Mouse (Mus musculus): ENCODE measurements at regions not wholly inside any gene's neighbourhood (a gene's known extent, or its start where the extent isn't known, plus 50 kb on each side); places are given as distances from the start of the nearest gene placed in this dataset.

GRCm38 (mm10) chr2:50826537-50826936 lies 322.4 kb downstream of the Rnd3 start:
- H3K27me3 ChIP-seq (ENCODE audit: control insufficient read depth, insufficient read depth, low read length), result no peaks in the 10 kb centered on the region
- no peak overlapping the region for H3K27ac ChIP-seq (ENCODE audit: control insufficient read depth, insufficient read depth, low read depth, low read length)
- no peak for TF ChIP-seq CTCF (IDR thresholded peaks at IDR 0.05; ENCODE audit: control insufficient read depth, insufficient read depth, insufficient replicate concordance, low read depth, low read length)
- TF ChIP-seq POLR2A (IDR thresholded peaks at IDR 0.05; ENCODE audit: control insufficient read depth, low read depth, low read length), result no peak
- H3K4me1 ChIP-seq (ENCODE audit: control insufficient read depth, insufficient read depth, low read length), result no peaks in the 10 kb centered on the region
- H3K36me3 ChIP-seq (ENCODE audit: control insufficient read depth, insufficient read depth, low read length), result no peaks in the 10 kb centered on the region
- H3K4me3 ChIP-seq (ENCODE audit: control insufficient read depth, low read depth, low read length), result no peak overlapping the region

GRCm38 (mm10) chr2:50825626-50826025 lies 323.3 kb downstream of the Rnd3 start:
- no peak for TF ChIP-seq POLR2A (IDR thresholded peaks at IDR 0.05; ENCODE audit: control insufficient read depth, low read depth, low read length)
- TF ChIP-seq CTCF (IDR thresholded peaks at IDR 0.05; ENCODE audit: control insufficient read depth, insufficient read depth, insufficient replicate concordance, low read depth, low read length), result no peak
- no peaks in the 10 kb centered on the region for H3K4me1 ChIP-seq (ENCODE audit: control insufficient read depth, insufficient read depth, low read length)
- H3K27me3 ChIP-seq (ENCODE audit: control insufficient read depth, insufficient read depth, low read length), result no peaks in the 10 kb centered on the region
- no peaks in the 10 kb centered on the region for H3K36me3 ChIP-seq (ENCODE audit: control insufficient read depth, insufficient read depth, low read length)
- no peak overlapping the region for H3K4me3 ChIP-seq (ENCODE audit: control insufficient read depth, low read depth, low read length)
- H3K27ac ChIP-seq (ENCODE audit: control insufficient read depth, insufficient read depth, low read depth, low read length), result no peak overlapping the region

GRCm38 (mm10) chr2:50824782-50825181 lies 324.1 kb downstream of the Rnd3 start:
- TF ChIP-seq CTCF (IDR thresholded peaks at IDR 0.05; ENCODE audit: control insufficient read depth, insufficient read depth, insufficient replicate concordance, low read depth, low read length), result no peak
- no peak for TF ChIP-seq POLR2A (IDR thresholded peaks at IDR 0.05; ENCODE audit: control insufficient read depth, low read depth, low read length)
- no peaks in the 10 kb centered on the region for H3K36me3 ChIP-seq (ENCODE audit: control insufficient read depth, insufficient read depth, low read length)
- no peak overlapping the region for H3K4me3 ChIP-seq (ENCODE audit: control insufficient read depth, low read depth, low read length)
- no peak overlapping the region for H3K27ac ChIP-seq (ENCODE audit: control insufficient read depth, insufficient read depth, low read depth, low read length)
- H3K4me1 ChIP-seq (ENCODE audit: control insufficient read depth, insufficient read depth, low read length), result no peaks in the 10 kb centered on the region
- H3K27me3 ChIP-seq (ENCODE audit: control insufficient read depth, insufficient read depth, low read length), result no peaks in the 10 kb centered on the region

- Histone ChIP-seq H3K4me1 (ENCODE audit: control insufficient read depth, insufficient read depth, low read length) (no peaks in the 10 kb centered on the region), H3K36me3 (ENCODE audit: control insufficient read depth, insufficient read depth, low read length) (no peaks in the 10 kb centered on the region), H3K27ac (ENCODE audit: control insufficient read depth, insufficient read depth, low read depth, low read length) (no peak overlapping the region), H3K4me3 (ENCODE audit: control insufficient read depth, low read depth, low read length) (no peak overlapping the region), H3K27me3 (ENCODE audit: control insufficient read depth, insufficient read depth, low read length) (no peaks in the 10 kb centered on the region)
- TF ChIP-seq POLR2A (IDR thresholded peaks at IDR 0.05; ENCODE audit: control insufficient read depth, low read depth, low read length) (no peak), CTCF (IDR thresholded peaks at IDR 0.05; ENCODE audit: control insufficient read depth, insufficient read depth, insufficient replicate concordance, low read depth, low read length) (no peak)
These were observed 326.2 kb downstream of the Rnd3 start for GRCm38 (mm10) chr2:50822738-50823137.

GRCm38 (mm10) chr2:50819305-50819665 lies 329.6 kb downstream of the Rnd3 start:
- Histone ChIP-seq H3K27me3 (ENCODE audit: control insufficient read depth, insufficient read depth, low read length) (no peaks in the 10 kb centered on the region), H3K4me1 (ENCODE audit: control insufficient read depth, insufficient read depth, low read length) (no peaks in the 10 kb centered on the region), H3K27ac (ENCODE audit: control insufficient read depth, insufficient read depth, low read depth, low read length) (no peak overlapping the region), H3K36me3 (ENCODE audit: control insufficient read depth, insufficient read depth, low read length) (no peaks in the 10 kb centered on the region), H3K4me3 (ENCODE audit: control insufficient read depth, low read depth, low read length) (no peak overlapping the region)
- no peak for TF ChIP-seq POLR2A (IDR thresholded peaks at IDR 0.05; ENCODE audit: control insufficient read depth, low read depth, low read length)

GRCm38 (mm10) chr2:50818557-50819304 lies 330.2 kb downstream of the Rnd3 start:
- Histone ChIP-seq H3K27ac (ENCODE audit: control insufficient read depth, insufficient read depth, low read depth, low read length) (no peak overlapping the region), H3K36me3 (ENCODE audit: control insufficient read depth, insufficient read depth, low read length) (no peaks in the 10 kb centered on the region), H3K4me1 (ENCODE audit: control insufficient read depth, insufficient read depth, low read length) (no peaks in the 10 kb centered on the region), H3K27me3 (ENCODE audit: control insufficient read depth, insufficient read depth, low read length) (no peaks in the 10 kb centered on the region), H3K4me3 (ENCODE audit: control insufficient read depth, low read depth, low read length) (no peak overlapping the region)
- TF ChIP-seq POLR2A (IDR thresholded peaks at IDR 0.05; ENCODE audit: control insufficient read depth, low read depth, low read length), result no peak
- no peak for TF ChIP-seq CTCF (IDR thresholded peaks at IDR 0.05; ENCODE audit: control insufficient read depth, insufficient read depth, insufficient replicate concordance, low read depth, low read length)

- H3K27me3 ChIP-seq (ENCODE audit: control insufficient read depth, insufficient read depth, low read length), result no peaks in the 10 kb centered on the region
- TF ChIP-seq CTCF (IDR thresholded peaks at IDR 0.05; ENCODE audit: control insufficient read depth, insufficient read depth, insufficient replicate concordance, low read depth, low read length), result no peak
- TF ChIP-seq POLR2A (IDR thresholded peaks at IDR 0.05; ENCODE audit: control insufficient read depth, low read depth, low read length), result no peak
- H3K4me1 ChIP-seq (ENCODE audit: control insufficient read depth, insufficient read depth, low read length), result no peaks in the 10 kb centered on the region
- H3K4me3 ChIP-seq (ENCODE audit: control insufficient read depth, low read depth, low read length), result no peak overlapping the region
- H3K36me3 ChIP-seq (ENCODE audit: control insufficient read depth, insufficient read depth, low read length), result no peaks in the 10 kb centered on the region
- no peak overlapping the region for H3K27ac ChIP-seq (ENCODE audit: control insufficient read depth, insufficient read depth, low read depth, low read length)
These were observed 332.5 kb downstream of the Rnd3 start for GRCm38 (mm10) chr2:50816364-50816763.

- no peaks in the 10 kb centered on the region for H3K36me3 ChIP-seq (ENCODE audit: control insufficient read depth, insufficient read depth, low read length)
- no peaks in the 10 kb centered on the region for H3K4me1 ChIP-seq (ENCODE audit: control insufficient read depth, insufficient read depth, low read length)
- TF ChIP-seq POLR2A (IDR thresholded peaks at IDR 0.05; ENCODE audit: control insufficient read depth, low read depth, low read length), result no peak
- no peak for TF ChIP-seq CTCF (IDR thresholded peaks at IDR 0.05; ENCODE audit: control insufficient read depth, insufficient read depth, insufficient replicate concordance, low read depth, low read length)
- no peaks in the 10 kb centered on the region for H3K27me3 ChIP-seq (ENCODE audit: control insufficient read depth, insufficient read depth, low read length)
- no peak overlapping the region for H3K4me3 ChIP-seq (ENCODE audit: control insufficient read depth, low read depth, low read length)
- no peak overlapping the region for H3K27ac ChIP-seq (ENCODE audit: control insufficient read depth, insufficient read depth, low read depth, low read length)
These were observed 333.4 kb downstream of the Rnd3 start for GRCm38 (mm10) chr2:50815541-50815940.

Measured in testis, adult 2 months (tissue).